Mouse (Mus musculus) gastrocnemius, postnatal 25 days (tissue): ENCODE measurements around the gene Parvb. TPM values are rescaled to one million over a fixed set of nuclear protein-coding genes. Genes with fewer than 3 reads are reported as not detected.
"Not testable (repeated sequence)": the region's sequence is repeated elsewhere in the genome, so short reads cannot be mapped to it uniquely, and the experiment has no call there.

ENCODE experiments used
- DNase-seq: peaks from one replicate; pipeline ENCODE4 v3.0.0; 2022
- total RNA-seq, 2 experiments: library from RNA; stranded (reverse); gene quantifications; 1 replicate in 1 of 2; 2 replicates in 1 of 2; pipeline ENCODE4 v1.2.3; 2021

Gene Parvb
- total RNA-seq, 2 experiments from 2014 or later = 51.5 to 57.7 TPM

GRCm38 (mm10) chr15:84258602-84259355, 26.9 kb downstream of the Parvb start:
- no peak for DNase-seq

- DNase-seq = peak; percentile 48
These were observed 28.4 kb downstream of the Parvb start for GRCm38 (mm10) chr15:84260123-84260822.

- no peak for DNase-seq
These were observed 30.8 kb downstream of the Parvb start for GRCm38 (mm10) chr15:84262630-84263029.

GRCm38 (mm10) chr15:84263573-84263972, 31.7 kb downstream of the Parvb start:
- DNase-seq = no peak

- no peak for DNase-seq
These were observed 33.3 kb downstream of the Parvb start for GRCm38 (mm10) chr15:84265141-84265540.

- no peak for DNase-seq
These were observed 34.4 kb downstream of the Parvb start for GRCm38 (mm10) chr15:84266290-84266689.

- DNase-seq = no peak
These were observed 35.9 kb downstream of the Parvb start for GRCm38 (mm10) chr15:84267720-84268260.

- no peak for DNase-seq
These were observed 37.3 kb downstream of the Parvb start for GRCm38 (mm10) chr15:84269107-84269633.

- DNase-seq = no peak
These were observed 38.2 kb downstream of the Parvb start for GRCm38 (mm10) chr15:84270032-84270431.

- peak; percentile 51 for DNase-seq
These were observed 38.6 kb downstream of the Parvb start for GRCm38 (mm10) chr15:84270463-84270862.

GRCm38 (mm10) chr15:84276066-84276465, 44.2 kb downstream of the Parvb start:
- no peak for DNase-seq

GRCm38 (mm10) chr15:84278091-84278490, 46.2 kb downstream of the Parvb start:
- no peak for DNase-seq

GRCm38 (mm10) chr15:84278656-84279055, 46.8 kb downstream of the Parvb start:
- no peak for DNase-seq

- no peak for DNase-seq
These were observed 48.5 kb downstream of the Parvb start for GRCm38 (mm10) chr15:84280309-84280708.

GRCm38 (mm10) chr15:84280712-84281347, 49.0 kb downstream of the Parvb start:
- no peak for DNase-seq

GRCm38 (mm10) chr15:84282206-84283085, 50.6 kb downstream of the Parvb start:
- no peak for DNase-seq

- DNase-seq = no peak
These were observed 52.2 kb downstream of the Parvb start for GRCm38 (mm10) chr15:84284059-84284458.

- DNase-seq = no peak
These were observed 53.6 kb downstream of the Parvb start for GRCm38 (mm10) chr15:84285453-84285852.

- DNase-seq = not testable (repeated sequence)
These were observed 57.1 kb downstream of the Parvb start for GRCm38 (mm10) chr15:84288953-84289352.

- no peak for DNase-seq
These were observed 59.3 kb downstream of the Parvb start for GRCm38 (mm10) chr15:84291097-84291496.

GRCm38 (mm10) chr15:84293590-84293989, 61.7 kb downstream of the Parvb start:
- no peak for DNase-seq

- no peak for DNase-seq
These were observed 62.5 kb downstream of the Parvb start for GRCm38 (mm10) chr15:84294391-84294790.
